Mouse (Mus musculus): ENCODE measurements around the gene Anpep. TPM values are rescaled to one million over a fixed set of nuclear protein-coding genes. Genes with fewer than 3 reads are reported as not detected.
A peak's percentile ranks its signal among the peaks of the same experiment; 100 is the strongest.

Anpep gene
- polyA plus RNA-seq, 1 experiment from 2014 or later, result 26.3 TPM

GRCm38 (mm10) chr7:79832980-79833379 is 27.9 kb downstream of the Anpep start:
- H3K9ac ChIP-seq (replicated peaks; ENCODE audit: low read depth, low read length), result no peak overlapping the region
- no peak overlapping the region for H3K27ac ChIP-seq (ENCODE audit: low read length)
- H3K36me3 ChIP-seq (ENCODE audit: control insufficient read depth, insufficient read depth, low read length), result no peaks in the 10 kb centered on the region; the same call in 1 of the 2 replicates
- H3K9me3 ChIP-seq (ENCODE audit: control insufficient read depth, low read depth, low read length), result no peaks in the 10 kb centered on the region
- H3K4me3 ChIP-seq (ENCODE audit: low read depth, low read length), result no peak overlapping the region
- H3K4me1 ChIP-seq (ENCODE audit: control insufficient read depth, insufficient read depth, low read length), result no peaks in the 10 kb centered on the region
- no peak overlapping the region for H3K4me2 ChIP-seq (replicated peaks; ENCODE audit: low read depth, low read length)
- peak; percentile 56; the same call in 1 of the 2 replicates for ATAC-seq (ENCODE audit: insufficient number of reproducible peaks, insufficient read depth, low FRiP score, low read depth)
- H3K27me3 ChIP-seq (ENCODE audit: control insufficient read depth, insufficient read depth, low read length), result no peaks in the 10 kb centered on the region

DNA sequence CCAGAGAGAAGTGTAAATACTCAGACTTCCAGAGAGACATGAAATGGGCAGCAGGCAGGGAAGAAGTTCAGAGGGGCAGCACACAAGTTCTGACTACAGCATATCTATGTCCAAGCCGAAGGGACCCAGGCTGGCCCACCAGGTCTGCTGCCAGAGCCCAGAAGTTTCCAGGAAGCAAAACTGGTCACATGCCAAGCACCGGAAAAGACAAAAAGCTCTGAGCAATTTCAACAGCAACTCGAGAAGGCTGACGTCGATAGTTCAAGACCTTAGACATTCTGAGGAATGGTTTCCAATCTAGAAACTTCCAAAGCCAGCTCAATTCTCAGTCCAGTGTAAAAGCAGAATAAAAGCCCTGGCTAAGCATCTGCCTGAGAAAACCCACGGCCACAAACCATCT is 29.3 kb downstream of the Anpep start:
- 64% methylated on average over 6 of the region's 6 CpGs for WGBS
- no peaks in the 10 kb centered on the region for H3K4me1 ChIP-seq (ENCODE audit: control insufficient read depth, insufficient read depth, low read length)
- no peak overlapping the region for H3K9ac ChIP-seq (replicated peaks; ENCODE audit: low read depth, low read length)
- no peaks in the 10 kb centered on the region; the same call in 1 of the 2 replicates for H3K36me3 ChIP-seq (ENCODE audit: control insufficient read depth, insufficient read depth, low read length)
- H3K4me3 ChIP-seq (ENCODE audit: low read depth, low read length), result no peak overlapping the region
- no peak for ATAC-seq (ENCODE audit: insufficient number of reproducible peaks, insufficient read depth, low FRiP score, low read depth)
- no peaks in the 10 kb centered on the region for H3K27me3 ChIP-seq (ENCODE audit: control insufficient read depth, insufficient read depth, low read length)
- no peak overlapping the region for H3K4me2 ChIP-seq (replicated peaks; ENCODE audit: low read depth, low read length)
- H3K9me3 ChIP-seq (ENCODE audit: control insufficient read depth, low read depth, low read length), result no peaks in the 10 kb centered on the region
- H3K27ac ChIP-seq (ENCODE audit: low read length), result no peak overlapping the region

DNA sequence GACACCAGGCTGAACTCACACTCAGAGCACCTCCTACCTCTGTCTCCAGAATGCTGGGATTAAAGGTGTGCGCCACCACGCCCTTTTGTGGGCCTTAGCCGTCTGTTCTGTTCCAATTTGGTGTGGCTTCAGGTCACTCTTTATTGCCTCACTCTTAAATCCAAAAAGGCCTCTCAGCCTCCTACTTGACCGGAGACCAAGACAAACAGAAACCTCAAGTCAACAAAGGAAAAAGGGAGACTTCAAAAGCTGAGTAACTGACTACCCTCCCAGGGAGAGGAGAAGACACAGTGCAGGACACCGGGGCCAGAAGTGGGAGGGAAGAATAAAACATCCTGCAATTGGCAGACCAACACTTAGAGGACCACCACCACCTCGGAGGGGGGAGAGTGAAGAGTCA is 29.7 kb downstream of the Anpep start:
- WGBS, result 54% methylated on average over 6 of the region's 6 CpGs
- no peaks in the 10 kb centered on the region for H3K4me1 ChIP-seq (ENCODE audit: control insufficient read depth, insufficient read depth, low read length)
- no peak overlapping the region for H3K4me2 ChIP-seq (replicated peaks; ENCODE audit: low read depth, low read length)
- no peak for ATAC-seq (ENCODE audit: insufficient number of reproducible peaks, insufficient read depth, low FRiP score, low read depth)
- no peaks in the 10 kb centered on the region for H3K27me3 ChIP-seq (ENCODE audit: control insufficient read depth, insufficient read depth, low read length)
- H3K9ac ChIP-seq (replicated peaks; ENCODE audit: low read depth, low read length), result no peak overlapping the region
- H3K9me3 ChIP-seq (ENCODE audit: control insufficient read depth, low read depth, low read length), result no peaks in the 10 kb centered on the region
- H3K27ac ChIP-seq (ENCODE audit: low read length), result no peak overlapping the region
- no peak overlapping the region for H3K4me3 ChIP-seq (ENCODE audit: low read depth, low read length)
- no peaks in the 10 kb centered on the region; the same call in 1 of the 2 replicates for H3K36me3 ChIP-seq (ENCODE audit: control insufficient read depth, insufficient read depth, low read length)

DNA sequence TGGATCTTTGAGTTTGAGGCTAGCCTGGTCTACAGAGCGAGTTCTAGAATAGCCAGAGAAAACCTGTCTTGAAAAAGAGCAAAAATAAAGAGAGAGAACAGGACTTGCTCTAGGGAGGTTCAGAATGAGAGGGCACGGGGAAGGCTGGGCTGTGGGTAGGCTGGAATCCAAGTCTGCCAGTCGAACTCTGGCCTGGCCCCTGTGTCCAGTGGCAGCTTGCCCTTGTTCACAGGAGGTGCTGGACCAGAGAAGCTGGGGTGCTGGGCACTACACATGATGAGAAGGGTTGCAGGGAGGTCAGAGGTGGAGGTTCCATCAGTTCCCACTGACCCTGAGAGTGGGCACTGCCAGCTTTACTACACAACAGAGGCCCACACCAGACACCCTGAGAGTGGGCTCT is 32.5 kb downstream of the Anpep start:
- no peak for ATAC-seq (ENCODE audit: insufficient number of reproducible peaks, insufficient read depth, low FRiP score, low read depth)
- H3K4me1 ChIP-seq (ENCODE audit: control insufficient read depth, insufficient read depth, low read length), result no peaks in the 10 kb centered on the region
- WGBS, result 78% methylated on average over 3 of the region's 3 CpGs
- no peak overlapping the region for H3K9ac ChIP-seq (replicated peaks; ENCODE audit: low read depth, low read length)
- H3K27ac ChIP-seq (ENCODE audit: low read length), result no peak overlapping the region
- no peak overlapping the region for H3K4me2 ChIP-seq (replicated peaks; ENCODE audit: low read depth, low read length)
- no peaks in the 10 kb centered on the region for H3K9me3 ChIP-seq (ENCODE audit: control insufficient read depth, low read depth, low read length)
- no peak overlapping the region for H3K4me3 ChIP-seq (ENCODE audit: low read depth, low read length)
- no peaks in the 10 kb centered on the region; the same call in 1 of the 2 replicates for H3K36me3 ChIP-seq (ENCODE audit: control insufficient read depth, insufficient read depth, low read length)
- no peaks in the 10 kb centered on the region for H3K27me3 ChIP-seq (ENCODE audit: control insufficient read depth, insufficient read depth, low read length)

DNA sequence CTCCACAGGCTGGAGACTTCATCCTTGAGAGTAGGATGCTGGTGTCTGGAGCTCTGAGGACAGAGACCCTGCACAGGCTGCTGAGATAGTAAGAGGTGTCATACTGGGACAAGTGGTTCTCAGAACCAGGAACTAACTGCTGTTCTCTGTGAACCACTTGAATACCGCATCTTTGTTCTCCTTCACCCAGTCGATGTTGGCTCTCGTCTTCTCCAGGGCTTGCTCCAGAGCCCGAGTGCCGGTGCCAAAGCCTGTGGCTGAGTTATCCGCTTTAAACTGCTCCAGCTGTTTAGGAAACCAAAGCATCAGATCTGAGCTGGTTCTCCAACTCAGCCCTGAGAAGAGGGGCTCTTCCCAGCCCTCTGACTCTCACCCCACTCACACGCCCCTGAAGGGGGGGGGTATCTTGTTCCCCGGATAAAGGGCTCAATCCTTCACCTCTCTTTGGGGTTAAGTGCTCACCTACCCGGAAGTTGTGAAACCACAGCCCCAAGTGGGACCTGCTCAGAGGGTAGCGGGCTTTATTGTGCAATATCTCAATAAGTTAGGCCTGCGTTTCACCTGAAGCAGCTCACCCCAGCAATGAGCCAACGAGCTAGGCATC is 38.7 kb downstream of the Anpep start:
- 81% methylated on average over 12 of the region's 12 CpGs for WGBS
- Histone ChIP-seq H3K4me2 (replicated peaks; ENCODE audit: low read depth, low read length) (no peak overlapping the region), H3K27me3 (ENCODE audit: control insufficient read depth, insufficient read depth, low read length) (no peaks in the 10 kb centered on the region), H3K36me3 (ENCODE audit: control insufficient read depth, insufficient read depth, low read length) (no peaks in the 10 kb centered on the region; the same call in 1 of the 2 replicates), H3K4me1 (ENCODE audit: control insufficient read depth, insufficient read depth, low read length) (no peaks in the 10 kb centered on the region), H3K27ac (ENCODE audit: low read length) (no peak overlapping the region), H3K9me3 (ENCODE audit: control insufficient read depth, low read depth, low read length) (no peaks in the 10 kb centered on the region), H3K9ac (replicated peaks; ENCODE audit: low read depth, low read length) (no peak overlapping the region), H3K4me3 (ENCODE audit: low read depth, low read length) (no peak overlapping the region)
- no peak for ATAC-seq (ENCODE audit: insufficient number of reproducible peaks, insufficient read depth, low FRiP score, low read depth)

- Histone ChIP-seq H3K4me3 (ENCODE audit: low read depth, low read length) (no peak overlapping the region), H3K4me2 (replicated peaks; ENCODE audit: low read depth, low read length) (no peak overlapping the region), H3K27ac (ENCODE audit: low read length) (no peak overlapping the region), H3K36me3 (ENCODE audit: control insufficient read depth, insufficient read depth, low read length) (no peaks in the 10 kb centered on the region), H3K27me3 (ENCODE audit: control insufficient read depth, insufficient read depth, low read length) (no peaks in the 10 kb centered on the region), H3K4me1 (ENCODE audit: control insufficient read depth, insufficient read depth, low read length) (no peaks in the 10 kb centered on the region), H3K9me3 (ENCODE audit: control insufficient read depth, low read depth, low read length) (no peaks in the 10 kb centered on the region), H3K9ac (replicated peaks; ENCODE audit: low read depth, low read length) (no peak overlapping the region)
- no peak for ATAC-seq (ENCODE audit: insufficient number of reproducible peaks, insufficient read depth, low FRiP score, low read depth)
- WGBS, result 49% methylated on average over 11 of the region's 11 CpGs
These were observed 40.9 kb downstream of the Anpep start for GRCm38 (mm10) chr7:79819996-79820395.

GRCm38 (mm10) chr7:79819515-79819914 is 41.3 kb downstream of the Anpep start:
- Histone ChIP-seq H3K27me3 (ENCODE audit: control insufficient read depth, insufficient read depth, low read length) (no peaks in the 10 kb centered on the region), H3K4me1 (ENCODE audit: control insufficient read depth, insufficient read depth, low read length) (no peaks in the 10 kb centered on the region), H3K4me3 (ENCODE audit: low read depth, low read length) (no peak overlapping the region), H3K36me3 (ENCODE audit: control insufficient read depth, insufficient read depth, low read length) (no peaks in the 10 kb centered on the region), H3K9ac (replicated peaks; ENCODE audit: low read depth, low read length) (no peak overlapping the region), H3K4me2 (replicated peaks; ENCODE audit: low read depth, low read length) (no peak overlapping the region), H3K27ac (ENCODE audit: low read length) (no peak overlapping the region), H3K9me3 (ENCODE audit: control insufficient read depth, low read depth, low read length) (no peaks in the 10 kb centered on the region)
- no peak for ATAC-seq (ENCODE audit: insufficient number of reproducible peaks, insufficient read depth, low FRiP score, low read depth)
- 33% methylated on average over 4 of the region's 4 CpGs for WGBS

DNA sequence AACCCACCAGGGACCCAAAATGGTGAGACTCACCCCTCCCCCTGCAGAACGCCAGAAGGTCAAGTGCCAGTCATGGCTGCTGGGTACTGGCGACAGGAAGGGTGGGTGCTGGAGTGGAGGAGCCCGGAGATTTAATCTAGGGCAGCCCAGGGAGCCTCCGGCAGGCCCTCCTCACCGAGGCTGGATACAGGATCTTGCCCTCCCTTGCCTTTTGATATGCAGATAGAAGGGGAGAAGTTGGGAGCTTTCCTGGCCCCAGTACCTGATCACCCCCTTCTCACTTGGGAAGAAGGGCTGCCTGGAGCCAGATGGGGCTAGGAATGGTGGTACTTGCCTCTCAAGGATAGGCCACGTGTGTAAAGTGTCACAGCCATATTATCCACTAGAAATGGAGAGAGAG is 42.5 kb downstream of the Anpep start:
- no peak for ATAC-seq (ENCODE audit: insufficient number of reproducible peaks, insufficient read depth, low FRiP score, low read depth)
- no peak overlapping the region for H3K27ac ChIP-seq (ENCODE audit: low read length)
- 4% methylated on average over 6 of the region's 6 CpGs for WGBS
- H3K9ac ChIP-seq (replicated peaks; ENCODE audit: low read depth, low read length), result no peak overlapping the region
- H3K4me3 ChIP-seq (ENCODE audit: low read depth, low read length), result no peak overlapping the region
- H3K36me3 ChIP-seq (ENCODE audit: control insufficient read depth, insufficient read depth, low read length), result no peaks in the 10 kb centered on the region
- H3K27me3 ChIP-seq (ENCODE audit: control insufficient read depth, insufficient read depth, low read length), result no peaks in the 10 kb centered on the region
- H3K9me3 ChIP-seq (ENCODE audit: control insufficient read depth, low read depth, low read length), result no peaks in the 10 kb centered on the region
- no peak overlapping the region for H3K4me2 ChIP-seq (replicated peaks; ENCODE audit: low read depth, low read length)
- no peaks in the 10 kb centered on the region for H3K4me1 ChIP-seq (ENCODE audit: control insufficient read depth, insufficient read depth, low read length)

DNA sequence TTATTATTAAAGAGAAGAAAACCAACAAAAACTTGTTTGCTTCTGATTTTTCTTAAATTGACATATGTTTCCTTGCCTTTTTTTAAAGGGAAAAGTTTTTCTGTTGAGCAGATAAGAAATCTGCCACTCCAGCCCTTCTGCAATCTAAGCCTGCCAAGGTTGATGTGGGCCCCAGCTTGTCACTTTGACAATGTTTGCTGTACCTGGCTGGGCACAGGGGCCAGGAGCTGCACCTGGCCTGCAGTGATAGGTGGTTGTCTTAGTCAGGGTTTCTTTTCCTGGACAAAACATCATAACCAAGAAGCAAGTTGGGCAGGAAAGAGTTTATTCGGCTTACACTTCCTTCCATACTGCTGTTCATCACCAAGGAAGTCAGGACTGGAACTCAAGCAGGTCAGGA is 47.5 kb downstream of the Anpep start:
- Histone ChIP-seq H3K27ac (ENCODE audit: low read length) (no peak overlapping the region), H3K9ac (replicated peaks; ENCODE audit: low read depth, low read length) (no peak overlapping the region), H3K9me3 (ENCODE audit: control insufficient read depth, low read depth, low read length) (no peaks in the 10 kb centered on the region), H3K27me3 (ENCODE audit: control insufficient read depth, insufficient read depth, low read length) (peaks cover 6% of the 10 kb centered on the region; the same call in 1 of the 2 replicates), H3K4me1 (ENCODE audit: control insufficient read depth, insufficient read depth, low read length) (peaks cover 6% of the 10 kb centered on the region; the same call in 1 of the 2 replicates), H3K36me3 (ENCODE audit: control insufficient read depth, insufficient read depth, low read length) (no peaks in the 10 kb centered on the region), H3K4me3 (ENCODE audit: low read depth, low read length) (no peak overlapping the region), H3K4me2 (replicated peaks; ENCODE audit: low read depth, low read length) (no peak overlapping the region)
- WGBS, result 71% methylated on average over 1 of the region's 1 CpGs
- ATAC-seq (ENCODE audit: insufficient number of reproducible peaks, insufficient read depth, low FRiP score, low read depth), result no peak

Measured in stomach, embryonic 14.5 days (tissue).